Mouse (Mus musculus) erythroblast, embryonic 14.5 days (primary cell): ENCODE data around the gene Srbd1. TPM values are rescaled to one million over a fixed set of nuclear protein-coding genes. Genes with fewer than 3 reads are reported as not detected.

Experiments used
- H3K27me3 ChIP-seq: 2 replicates; pipeline ENCODE4 v1.6.1; 2012; ENCODE audit warnings: inconsistent platforms; ENCODE audit not compliant: control insufficient read depth
- H3K36me3 ChIP-seq: 2 replicates; pipeline ENCODE4 v1.6.1; 2012; ENCODE audit warnings: mild to moderate bottlenecking, inconsistent platforms; ENCODE audit not compliant: control insufficient read depth
- H3K4me1 ChIP-seq: 2 replicates; pipeline ENCODE4 v1.6.1; 2012; ENCODE audit warnings: inconsistent platforms; ENCODE audit not compliant: control insufficient read depth
- H3K4me3 ChIP-seq: replicated peaks from 2 replicates; pipeline ENCODE3; 2012; ENCODE audit warnings: moderate library complexity, mild to moderate bottlenecking, inconsistent platforms
- H3K9me3 ChIP-seq: 2 replicates; pipeline ENCODE4 v1.6.1; 2012; ENCODE audit warnings: low read length, inconsistent platforms, mixed read lengths; ENCODE audit not compliant: control insufficient read depth
- GATA1 ChIP-seq: IDR thresholded peaks from 2 replicates; pipeline ENCODE4 v1.6.1; 2012; ENCODE audit warnings: low read length, inconsistent platforms, mixed read lengths
- TAL1 ChIP-seq: IDR thresholded peaks from 3 replicates; pipeline ENCODE4 v1.6.1; 2012; ENCODE audit warnings: low read length, inconsistent platforms, mixed read lengths
- polyA plus RNA-seq: library from polyadenylated mRNA; stranded (reverse); fragments of >175 nt; gene quantifications from 2 replicates; pipeline ENCODE4 v1.2.3, GENCODE M21; 2012

Srbd1 gene
- polyA plus RNA-seq, 1 experiment, result 0.67 TPM

GRCm38 (mm10) chr17:86169092-86169491, 24.1 kb upstream of the Srbd1 start:
- peaks cover 57% of the 10 kb centered on the region for H3K27me3 ChIP-seq
- H3K4me1 ChIP-seq, result peaks cover 26% of the 10 kb centered on the region
- peaks cover 3% of the 10 kb centered on the region; the same call in 1 of the 2 replicates for H3K9me3 ChIP-seq
- no peak for TF ChIP-seq GATA1
- no peak for TF ChIP-seq TAL1
- no peak overlapping the region for H3K4me3 ChIP-seq
- no peaks in the 10 kb centered on the region for H3K36me3 ChIP-seq

GRCm38 (mm10) chr17:86168231-86168981, 23.4 kb upstream of the Srbd1 start:
- Histone ChIP-seq H3K4me1 (peaks cover 26% of the 10 kb centered on the region), H3K4me3 (peak overlapping the region; percentile 76), H3K27me3 (peaks cover 57% of the 10 kb centered on the region), H3K9me3 (peaks cover 3% of the 10 kb centered on the region; the same call in 1 of the 2 replicates), H3K36me3 (no peaks in the 10 kb centered on the region)
- no peak for TF ChIP-seq GATA1

- Histone ChIP-seq H3K27me3 (peaks cover 57% of the 10 kb centered on the region), H3K36me3 (no peaks in the 10 kb centered on the region), H3K4me1 (peaks cover 28% of the 10 kb centered on the region), H3K9me3 (peaks cover 3% of the 10 kb centered on the region; the same call in 1 of the 2 replicates), H3K4me3 (peak within 1 kb of the TSS; percentile 76)
- no peak for TF ChIP-seq GATA1
- no peak for TF ChIP-seq TAL1
These were observed 22.6 kb upstream of the Srbd1 start, which contains the start of gene Prkce for GRCm38 (mm10) chr17:86167320-86168230. Prkce (plus strand) TSS chr17:86167785.

GRCm38 (mm10) chr17:86166567-86167319, 21.8 kb upstream of the Srbd1 start:
- Histone ChIP-seq H3K4me1 (peaks cover 32% of the 10 kb centered on the region), H3K4me3 (peak overlapping the region; percentile 76), H3K36me3 (no peaks in the 10 kb centered on the region), H3K9me3 (peaks cover 3% of the 10 kb centered on the region; the same call in 1 of the 2 replicates), H3K27me3 (peaks cover 55% of the 10 kb centered on the region)
- TF ChIP-seq TAL1, result no peak

GRCm38 (mm10) chr17:86166051-86166566, 21.1 kb upstream of the Srbd1 start:
- no peak for TF ChIP-seq TAL1
- no peak for TF ChIP-seq GATA1
- H3K36me3 ChIP-seq, result no peaks in the 10 kb centered on the region
- H3K4me1 ChIP-seq, result peaks cover 32% of the 10 kb centered on the region
- peak overlapping the region; percentile 76 for H3K4me3 ChIP-seq
- peaks cover 54% of the 10 kb centered on the region for H3K27me3 ChIP-seq
- peaks cover 3% of the 10 kb centered on the region; the same call in 1 of the 2 replicates for H3K9me3 ChIP-seq

- Histone ChIP-seq H3K9me3 (peaks cover 3% of the 10 kb centered on the region; the same call in 1 of the 2 replicates), H3K27me3 (peaks cover 37% of the 10 kb centered on the region), H3K4me1 (peaks cover 32% of the 10 kb centered on the region), H3K4me3 (no peak overlapping the region), H3K36me3 (no peaks in the 10 kb centered on the region)
- no peak for TF ChIP-seq TAL1
- no peak for TF ChIP-seq GATA1
These were observed 19.4 kb upstream of the Srbd1 start for GRCm38 (mm10) chr17:86164416-86164815.

GRCm38 (mm10) chr17:86162672-86163071, 17.7 kb upstream of the Srbd1 start:
- H3K4me1 ChIP-seq, result peaks cover 19% of the 10 kb centered on the region
- H3K27me3 ChIP-seq, result peaks cover 19% of the 10 kb centered on the region
- no peak overlapping the region for H3K4me3 ChIP-seq
- H3K9me3 ChIP-seq, result no peaks in the 10 kb centered on the region
- H3K36me3 ChIP-seq, result no peaks in the 10 kb centered on the region
- TF ChIP-seq GATA1 (no peak), TAL1 (no peak)

GRCm38 (mm10) chr17:86156999-86157398, 12.0 kb upstream of the Srbd1 start:
- no peak for TF ChIP-seq GATA1
- no peak for TF ChIP-seq TAL1
- H3K4me1 ChIP-seq, result no peaks in the 10 kb centered on the region; the same call in 1 of the 2 replicates
- peaks cover 2% of the 10 kb centered on the region; the same call in 1 of the 2 replicates for H3K27me3 ChIP-seq
- peaks cover 7% of the 10 kb centered on the region for H3K9me3 ChIP-seq
- no peak overlapping the region for H3K4me3 ChIP-seq
- H3K36me3 ChIP-seq, result no peaks in the 10 kb centered on the region
